Mouse (Mus musculus): ENCODE measurements around the gene Slc25a36. TPM values are rescaled to one million over a fixed set of nuclear protein-coding genes. Genes with fewer than 3 reads are reported as not detected.

Slc25a36 gene
- polyA plus RNA-seq, 1 experiment from 2014 or later, result 75.6 TPM

DNA sequence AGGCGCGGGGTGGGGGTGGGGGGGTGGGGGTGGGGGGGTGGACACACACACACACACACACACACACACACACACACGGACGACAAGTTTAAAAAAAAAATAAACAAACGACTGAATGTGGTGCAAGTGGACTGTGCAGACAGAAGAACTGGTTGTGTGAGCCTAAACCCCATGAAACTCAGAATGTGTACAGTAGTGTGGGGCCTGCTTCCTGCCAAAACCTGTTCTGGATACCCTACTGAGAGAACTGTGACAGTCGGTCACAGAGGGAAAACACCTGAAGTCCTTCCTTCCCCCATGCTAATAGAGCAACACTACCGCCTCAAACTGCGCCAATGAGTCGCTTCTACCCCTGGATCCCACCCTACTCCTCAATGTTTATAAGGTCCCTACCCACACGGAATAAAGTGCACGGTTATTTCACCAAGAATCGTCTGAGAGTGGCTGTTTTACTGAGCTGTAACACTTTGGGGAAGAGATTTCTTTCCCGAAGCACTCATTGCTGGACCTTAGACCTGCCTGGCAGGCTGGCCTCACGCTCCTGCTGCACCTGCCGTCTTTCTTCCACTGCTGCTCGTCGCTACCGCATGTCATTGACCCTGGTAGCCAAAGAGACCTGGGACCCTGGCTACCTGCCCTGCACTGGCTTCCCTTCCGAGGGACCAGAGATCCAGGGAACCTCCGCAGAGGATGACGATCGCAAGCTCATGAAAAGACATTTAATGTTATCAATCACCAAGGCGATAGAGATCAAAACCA is 13.2 kb upstream of the Slc25a36 start:
- Histone ChIP-seq H3K4me2 (ENCODE audit: low read depth, severe bottlenecking) (no peak overlapping the region), H3K4me3 (ENCODE audit: low read depth, low read length) (no peak overlapping the region), H3K4me1 (ENCODE audit: control insufficient read depth, insufficient read depth, low read length) (no peaks in the 10 kb centered on the region), H3K27ac (replicated peaks; ENCODE audit: low read depth, low read length) (no peak overlapping the region), H3K9me3 (ENCODE audit: control insufficient read depth, low read length) (no peaks in the 10 kb centered on the region), H3K36me3 (ENCODE audit: control insufficient read depth, insufficient read depth, low read length) (no peaks in the 10 kb centered on the region), H3K27me3 (ENCODE audit: control insufficient read depth, insufficient read depth, low read length) (no peaks in the 10 kb centered on the region), H3K9ac (ENCODE audit: low read length) (no peak overlapping the region)
- no peak for DNase-seq (ENCODE audit: low spot score)
- 58% methylated on average over 23 of the region's 23 CpGs for WGBS
- no peak for ATAC-seq (ENCODE audit: insufficient number of reproducible peaks, low FRiP score, low TSS enrichment, low read depth)

DNA sequence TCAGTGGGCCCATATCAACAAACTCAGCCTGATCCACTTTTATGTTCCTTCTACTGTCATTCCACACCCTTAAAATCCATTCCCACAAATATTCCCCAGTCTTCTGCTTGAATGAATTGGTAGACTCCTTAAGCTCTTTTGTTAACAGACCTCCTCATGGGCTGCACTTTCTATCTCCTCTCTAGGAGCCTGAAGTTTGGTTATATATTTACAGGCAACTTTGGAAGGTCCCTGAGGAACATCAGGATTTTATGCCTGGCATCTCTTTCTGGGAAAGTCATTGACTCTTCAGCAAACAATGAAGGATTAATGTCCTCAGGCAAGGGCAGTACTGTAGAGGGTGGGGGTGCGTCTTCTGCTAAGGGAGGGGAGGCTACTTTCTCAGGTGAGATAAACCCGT is 10.5 kb upstream of the Slc25a36 start:
- Histone ChIP-seq H3K4me1 (ENCODE audit: control insufficient read depth, insufficient read depth, low read length) (no peaks in the 10 kb centered on the region), H3K9me3 (ENCODE audit: control insufficient read depth, low read length) (no peaks in the 10 kb centered on the region), H3K9ac (ENCODE audit: low read length) (no peak overlapping the region), H3K27me3 (ENCODE audit: control insufficient read depth, insufficient read depth, low read length) (no peaks in the 10 kb centered on the region), H3K36me3 (ENCODE audit: control insufficient read depth, insufficient read depth, low read length) (no peaks in the 10 kb centered on the region), H3K4me2 (ENCODE audit: low read depth, severe bottlenecking) (no peak overlapping the region), H3K4me3 (ENCODE audit: low read depth, low read length) (no peak overlapping the region), H3K27ac (replicated peaks; ENCODE audit: low read depth, low read length) (no peak overlapping the region)
- no peak for ATAC-seq (ENCODE audit: insufficient number of reproducible peaks, low FRiP score, low TSS enrichment, low read depth)
- WGBS, result 77% methylated on average over 2 of the region's 2 CpGs
- no peak for DNase-seq (ENCODE audit: low spot score)

DNA sequence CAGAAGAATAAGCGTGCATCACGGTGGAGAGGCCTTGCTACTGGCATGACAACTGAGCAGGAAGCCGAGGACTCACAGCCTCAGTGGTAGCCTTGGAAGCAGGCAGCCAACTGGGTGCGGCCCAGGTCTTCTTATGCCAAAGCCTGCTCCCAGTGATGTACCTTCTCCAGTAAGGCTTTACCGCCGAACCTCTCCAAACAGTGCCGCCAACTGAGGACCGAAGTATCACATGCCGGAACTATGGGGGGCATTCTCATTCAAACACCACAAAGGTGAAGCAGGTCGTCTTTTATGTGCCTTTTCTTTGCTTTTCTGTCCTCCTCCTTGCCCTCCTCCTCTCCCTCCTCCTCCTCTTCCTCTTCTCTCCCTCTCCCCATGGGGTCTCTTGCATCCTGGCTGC is 3.3 kb upstream of the Slc25a36 start:
- 84% methylated on average over 10 of the region's 10 CpGs for whole genome bisulfite sequencing
- Histone ChIP-seq H3K27me3 (ENCODE audit: control insufficient read depth, insufficient read depth, low read length) (no peaks in the 10 kb centered on the region), H3K4me1 (ENCODE audit: control insufficient read depth, insufficient read depth, low read length) (no peaks in the 10 kb centered on the region; the same call in 1 of the 2 replicates), H3K9ac (ENCODE audit: low read length) (no peak overlapping the region), H3K36me3 (ENCODE audit: control insufficient read depth, insufficient read depth, low read length) (no peaks in the 10 kb centered on the region), H3K9me3 (ENCODE audit: control insufficient read depth, low read length) (no peaks in the 10 kb centered on the region), H3K4me2 (ENCODE audit: low read depth, severe bottlenecking) (no peak overlapping the region), H3K4me3 (ENCODE audit: low read depth, low read length) (no peak overlapping the region), H3K27ac (replicated peaks; ENCODE audit: low read depth, low read length) (no peak overlapping the region)
- ATAC-seq (ENCODE audit: insufficient number of reproducible peaks, low FRiP score, low TSS enrichment, low read depth) (no peak), DNase-seq (ENCODE audit: low spot score) (no peak)

DNA sequence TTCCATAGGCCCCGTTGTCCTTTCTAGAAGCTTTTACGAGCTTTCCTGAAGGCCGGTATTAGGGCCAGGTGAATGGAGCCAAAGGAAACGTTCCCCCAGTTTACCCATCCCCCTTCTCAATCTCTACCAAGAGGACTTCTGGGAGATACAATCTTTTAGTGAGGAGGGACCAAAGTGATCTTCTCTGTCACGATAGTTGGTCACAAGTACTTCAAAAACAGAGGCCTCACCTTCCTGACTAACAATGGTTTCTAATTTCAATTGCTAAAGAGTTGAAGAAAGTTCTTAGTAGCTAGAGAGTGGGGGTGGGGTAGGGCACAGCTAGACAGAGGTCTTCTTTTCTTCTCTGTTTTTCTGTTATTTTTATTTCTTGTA is 2.6 kb upstream of the Slc25a36 start:
- Histone ChIP-seq H3K27ac (replicated peaks; ENCODE audit: low read depth, low read length) (no peak overlapping the region), H3K4me1 (ENCODE audit: control insufficient read depth, insufficient read depth, low read length) (no peaks in the 10 kb centered on the region; the same call in 1 of the 2 replicates), H3K27me3 (ENCODE audit: control insufficient read depth, insufficient read depth, low read length) (no peaks in the 10 kb centered on the region), H3K9me3 (ENCODE audit: control insufficient read depth, low read length) (no peaks in the 10 kb centered on the region), H3K36me3 (ENCODE audit: control insufficient read depth, insufficient read depth, low read length) (no peaks in the 10 kb centered on the region), H3K4me2 (ENCODE audit: low read depth, severe bottlenecking) (no peak overlapping the region), H3K9ac (ENCODE audit: low read length) (no peak overlapping the region), H3K4me3 (ENCODE audit: low read depth, low read length) (no peak overlapping the region)
- ATAC-seq (ENCODE audit: insufficient number of reproducible peaks, low FRiP score, low TSS enrichment, low read depth) (no peak), DNase-seq (ENCODE audit: low spot score) (no peak)
- WGBS, result 33% methylated on average over 5 of the region's 5 CpGs

DNA sequence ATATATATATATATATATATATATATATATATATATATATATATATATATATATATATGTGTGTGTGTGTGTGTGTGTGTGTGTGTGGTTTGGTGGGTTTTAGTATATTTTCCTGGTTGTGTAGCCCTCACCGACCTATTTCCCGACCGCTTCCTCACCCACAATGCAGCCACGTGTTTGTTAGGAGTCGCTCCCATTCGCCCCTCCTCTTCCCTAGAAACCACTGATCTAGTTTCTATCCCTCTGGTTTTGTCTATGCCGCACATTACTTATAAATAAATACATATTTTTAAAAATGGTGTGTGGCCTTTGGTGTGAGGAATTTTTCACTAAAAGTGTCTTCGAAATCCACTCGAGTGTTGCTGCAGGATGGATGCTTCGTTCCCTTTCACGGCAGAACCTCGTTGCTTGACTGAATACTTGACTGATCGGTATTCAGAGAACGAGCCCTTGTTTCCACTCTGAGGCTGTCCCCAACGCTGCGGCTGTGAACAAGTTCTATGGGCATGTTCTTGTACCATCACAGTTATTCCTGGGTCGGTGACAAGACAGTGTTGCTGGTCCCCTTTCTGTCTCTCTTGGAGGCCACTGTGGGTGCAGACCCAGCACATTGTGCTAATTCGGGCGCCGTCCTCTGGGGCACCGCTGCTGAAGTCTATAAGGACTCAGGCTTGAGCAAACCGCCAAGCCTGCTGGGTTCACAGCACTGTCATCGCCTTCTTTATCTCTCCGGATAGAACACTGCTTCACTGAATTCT is 2.0 kb upstream of the Slc25a36 start:
- Histone ChIP-seq H3K4me2 (ENCODE audit: low read depth, severe bottlenecking) (no peak overlapping the region), H3K27me3 (ENCODE audit: control insufficient read depth, insufficient read depth, low read length) (no peaks in the 10 kb centered on the region), H3K9ac (ENCODE audit: low read length) (no peak overlapping the region), H3K4me1 (ENCODE audit: control insufficient read depth, insufficient read depth, low read length) (no peaks in the 10 kb centered on the region; the same call in 1 of the 2 replicates), H3K36me3 (ENCODE audit: control insufficient read depth, insufficient read depth, low read length) (no peaks in the 10 kb centered on the region), H3K27ac (replicated peaks; ENCODE audit: low read depth, low read length) (no peak overlapping the region), H3K4me3 (ENCODE audit: low read depth, low read length) (no peak overlapping the region), H3K9me3 (ENCODE audit: control insufficient read depth, low read length) (no peaks in the 10 kb centered on the region)
- no peak for ATAC-seq (ENCODE audit: insufficient number of reproducible peaks, low FRiP score, low TSS enrichment, low read depth)
- WGBS, result 68% methylated on average over 24 of the region's 24 CpGs
- DNase-seq (ENCODE audit: low spot score), result no peak

DNA sequence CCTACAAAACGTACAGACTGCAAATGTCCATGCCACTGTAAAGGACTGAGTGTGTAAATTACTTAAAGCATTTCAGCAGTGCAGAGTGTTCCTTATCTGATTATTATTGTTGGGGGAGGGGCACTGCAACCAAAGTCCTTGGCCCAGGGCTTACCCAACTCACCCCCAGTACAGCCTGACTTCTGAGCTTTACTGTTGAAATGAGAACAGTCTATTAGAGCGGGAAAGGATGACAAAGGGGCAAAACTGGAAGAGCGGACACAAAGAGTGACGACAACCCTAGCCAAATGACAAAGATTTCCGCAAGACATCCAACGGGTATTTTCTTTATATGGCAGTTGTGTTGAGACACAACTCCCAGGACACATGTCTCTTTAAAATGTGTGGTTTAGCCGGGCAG is 1.3 kb upstream of the Slc25a36 start:
- Histone ChIP-seq H3K27me3 (ENCODE audit: control insufficient read depth, insufficient read depth, low read length) (no peaks in the 10 kb centered on the region), H3K36me3 (ENCODE audit: control insufficient read depth, insufficient read depth, low read length) (no peaks in the 10 kb centered on the region; the same call in 1 of the 2 replicates), H3K4me2 (ENCODE audit: low read depth, severe bottlenecking) (no peak overlapping the region), H3K9me3 (ENCODE audit: control insufficient read depth, low read length) (no peaks in the 10 kb centered on the region), H3K27ac (replicated peaks; ENCODE audit: low read depth, low read length) (no peak overlapping the region), H3K9ac (ENCODE audit: low read length) (no peak overlapping the region), H3K4me1 (ENCODE audit: control insufficient read depth, insufficient read depth, low read length) (no peaks in the 10 kb centered on the region; the same call in 1 of the 2 replicates), H3K4me3 (ENCODE audit: low read depth, low read length) (no peak overlapping the region)
- ATAC-seq (ENCODE audit: insufficient number of reproducible peaks, low FRiP score, low TSS enrichment, low read depth), result no peak
- no peak for DNase-seq (ENCODE audit: low spot score)
- 84% methylated on average over 7 of the region's 7 CpGs for WGBS

DNA sequence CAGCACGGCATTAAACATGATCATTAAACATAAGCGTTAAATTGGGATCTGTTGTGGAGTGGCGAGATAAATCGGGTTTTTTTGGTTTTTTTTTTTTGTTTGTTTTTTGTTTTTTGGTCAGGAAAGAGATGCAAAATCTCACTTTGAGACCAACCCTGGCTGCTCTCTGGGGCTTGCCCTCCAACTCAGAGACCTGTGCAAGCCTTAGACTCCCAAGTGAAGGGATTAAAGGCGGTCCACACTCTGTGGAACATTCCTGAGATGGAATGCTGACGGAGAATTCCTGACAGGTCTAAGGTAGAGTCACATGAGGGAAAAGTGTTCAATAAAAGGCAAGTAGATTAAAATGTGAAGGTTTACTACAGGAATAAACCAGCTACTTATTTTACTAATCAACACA is 549 bp upstream of the Slc25a36 start:
- DNase-seq (ENCODE audit: low spot score), result peak; percentile 32
- H3K4me2 ChIP-seq (ENCODE audit: low read depth, severe bottlenecking), result peak overlapping the region; percentile 47
- ATAC-seq (ENCODE audit: insufficient number of reproducible peaks, low FRiP score, low TSS enrichment, low read depth), result no peak
- H3K9ac ChIP-seq (ENCODE audit: low read length), result peak overlapping the region; percentile 93; the same call in 1 of the 2 replicates
- H3K27ac ChIP-seq (replicated peaks; ENCODE audit: low read depth, low read length), result no peak overlapping the region
- 5% methylated on average over 6 of the region's 6 CpGs for WGBS
- H3K27me3 ChIP-seq (ENCODE audit: control insufficient read depth, insufficient read depth, low read length), result no peaks in the 10 kb centered on the region
- H3K36me3 ChIP-seq (ENCODE audit: control insufficient read depth, insufficient read depth, low read length), result no peaks in the 10 kb centered on the region; the same call in 1 of the 2 replicates
- no peaks in the 10 kb centered on the region for H3K9me3 ChIP-seq (ENCODE audit: control insufficient read depth, low read length)
- H3K4me1 ChIP-seq (ENCODE audit: control insufficient read depth, insufficient read depth, low read length), result no peaks in the 10 kb centered on the region; the same call in 1 of the 2 replicates
- peak overlapping the region; percentile 91 for H3K4me3 ChIP-seq (ENCODE audit: low read depth, low read length)

DNA sequence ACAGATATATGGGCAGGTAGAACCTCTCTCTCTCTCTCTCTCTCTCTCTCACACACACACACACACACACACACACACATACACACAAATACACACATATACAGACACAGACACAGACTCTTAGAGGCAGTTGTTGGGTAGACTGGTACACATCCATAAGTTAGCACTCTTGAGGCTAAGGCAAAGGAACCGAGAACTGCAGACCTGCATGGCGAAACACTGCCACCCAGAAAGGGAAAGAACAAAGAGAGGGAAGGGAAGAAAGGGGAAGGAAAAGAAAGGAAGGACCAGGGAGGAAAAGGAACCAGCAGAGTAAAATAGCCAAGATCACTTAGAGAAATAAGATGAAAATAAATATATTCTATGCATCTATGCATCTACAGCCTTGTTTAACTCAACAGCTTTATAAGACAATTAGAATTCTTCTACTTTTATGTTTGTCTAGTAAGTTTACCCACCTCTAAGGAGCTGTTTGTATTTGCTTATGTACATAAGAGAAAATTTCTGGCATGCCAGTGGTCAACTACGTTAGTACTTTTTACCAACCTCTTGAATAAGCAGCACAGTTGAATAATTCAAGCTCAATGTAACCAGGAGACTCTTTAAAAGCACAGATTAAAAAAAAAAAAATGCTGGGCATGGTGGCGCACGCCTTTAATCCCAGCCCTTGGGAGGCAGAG is 4.3 kb downstream of the Slc25a36 start:
- no peaks in the 10 kb centered on the region for H3K9me3 ChIP-seq (ENCODE audit: control insufficient read depth, low read length)

More for the DNA sequence above, 4.3 kb downstream of the Slc25a36 start:
- H3K4me1 ChIP-seq (ENCODE audit: control insufficient read depth, insufficient read depth, low read length), result no peaks in the 10 kb centered on the region
- no peak for DNase-seq (ENCODE audit: low spot score)
- no peak overlapping the region for H3K27ac ChIP-seq (replicated peaks; ENCODE audit: low read depth, low read length)
- H3K4me3 ChIP-seq (ENCODE audit: low read depth, low read length), result no peak overlapping the region
- H3K4me2 ChIP-seq (ENCODE audit: low read depth, severe bottlenecking), result no peak overlapping the region
- 91% methylated on average over 5 of the region's 5 CpGs for WGBS
- H3K27me3 ChIP-seq (ENCODE audit: control insufficient read depth, insufficient read depth, low read length), result no peaks in the 10 kb centered on the region
- no peak for ATAC-seq (ENCODE audit: insufficient number of reproducible peaks, low FRiP score, low TSS enrichment, low read depth)
- no peaks in the 10 kb centered on the region; the same call in 1 of the 2 replicates for H3K36me3 ChIP-seq (ENCODE audit: control insufficient read depth, insufficient read depth, low read length)
- no peak overlapping the region for H3K9ac ChIP-seq (ENCODE audit: low read length)
